Mouse (Mus musculus) kidney, postnatal 0 days (tissue): ENCODE results near the gene Usp2. TPM values are rescaled to one million over a fixed set of nuclear protein-coding genes. Genes with fewer than 3 reads are reported as not detected.

Experiments
- ATAC-seq: fragments of 200-750 bp; cut with Nextera tagmentation; replicated peaks from 2 replicates; pipeline ENCODE4 v1.8.0; 2017; ENCODE audit warnings: low read depth, moderate number of reproducible peaks, moderate TSS enrichment, moderate library complexity; ENCODE audit not compliant: low FRiP score
- DNase-seq: peaks from one replicate; pipeline ENCODE4 v3.0.0-alpha.2; 2016; ENCODE audit warnings: low spot score
- H3K27ac ChIP-seq: fragments of 300-500 bp; sonication (generic); 2 replicates; pipeline ENCODE4 v1.5.1; 2014; ENCODE audit warnings: mild to moderate bottlenecking
- H3K27me3 ChIP-seq: fragments of 300-500 bp; sonication (generic); 2 replicates; pipeline ENCODE4 v1.6.1; 2014; ENCODE audit warnings: low read length, mixed read lengths; ENCODE audit not compliant: insufficient read depth
- H3K36me3 ChIP-seq: fragments of 300-500 bp; sonication (generic); 2 replicates; pipeline ENCODE4 v1.6.1; 2014; ENCODE audit warnings: low read length, mixed read lengths; ENCODE audit not compliant: insufficient read depth
- H3K4me1 ChIP-seq: fragments of 300-500 bp; sonication (generic); replicated peaks from 2 replicates; pipeline ENCODE4 v1.6.1; 2014; ENCODE audit warnings: antibody characterized with exemption, low read length, mixed read lengths; ENCODE audit not compliant: insufficient read depth
- H3K4me2 ChIP-seq: fragments of 300-500 bp; sonication (generic); 2 replicates; pipeline ENCODE4 v1.6.1; 2014; ENCODE audit warnings: mild to moderate bottlenecking, low read length, moderate library complexity, mixed read lengths
- H3K4me3 ChIP-seq: fragments of 300-500 bp; sonication (generic); replicated peaks from 2 replicates; pipeline ENCODE4 v1.5.1; 2014; ENCODE audit warnings: low read depth, low read length
- H3K9ac ChIP-seq: fragments of 300-500 bp; sonication (generic); 2 replicates; pipeline ENCODE4 v1.6.1; 2014; ENCODE audit warnings: low read depth, low read length
- H3K9me3 ChIP-seq: fragments of 300-500 bp; sonication (generic); replicated peaks from 2 replicates; pipeline ENCODE4 v1.6.1; 2016; ENCODE audit warnings: low read length, inconsistent platforms, mixed read lengths
- CTCF ChIP-seq: IDR thresholded peaks from 2 replicates; pipeline ENCODE4 v1.5.1; 2016; ENCODE audit warnings: antibody characterized with exemption, low read depth, mild to moderate bottlenecking, moderate library complexity
- WGBS: fragments of 180-500 bp; shearing (Covaris S2); extraction: QIAGEN DNeasy Blood & Tissue Kit; methylation state at CpG from one replicate; pipeline ENCODE4 v1.1.7; 2014; 5-methylcytosine and 5-hydroxymethylcytosine counted together
- polyA plus RNA-seq: library from polyadenylated mRNA; unstranded; fragments of >200 nt; fragmentation: Nextera tagmentation; extraction: Ambion mirVana; gene quantifications from 2 replicates; pipeline ENCODE4 v1.2.1, GENCODE M21; 2015

Gene Usp2
- polyA plus RNA-seq, 1 experiment from 2014 or later: 62.9 TPM

DNA sequence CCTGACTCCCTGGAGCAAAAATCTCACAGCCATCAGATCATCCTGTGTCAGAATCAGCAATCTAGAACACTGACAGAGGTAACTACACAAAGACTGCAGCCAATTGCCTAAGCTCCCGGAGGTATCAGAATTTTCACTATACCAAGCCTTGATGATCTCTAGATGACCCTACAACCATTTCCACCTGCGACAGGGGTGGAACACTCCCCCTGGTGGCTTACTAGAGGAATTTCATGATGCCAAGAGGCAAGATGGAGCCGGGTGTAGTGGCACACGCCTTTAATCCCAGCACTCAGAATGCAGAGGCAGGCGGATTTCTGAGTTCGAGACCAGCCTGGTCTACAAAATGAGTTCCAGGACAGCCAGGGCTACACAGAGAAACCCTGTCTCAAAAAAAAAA lies 57.5 kb downstream of the Usp2 start:
- WGBS: 76% methylated on average over 6 of the region's 6 CpGs
- DNase-seq: no peak
- peak; percentile 72 for TF ChIP-seq CTCF

DNA sequence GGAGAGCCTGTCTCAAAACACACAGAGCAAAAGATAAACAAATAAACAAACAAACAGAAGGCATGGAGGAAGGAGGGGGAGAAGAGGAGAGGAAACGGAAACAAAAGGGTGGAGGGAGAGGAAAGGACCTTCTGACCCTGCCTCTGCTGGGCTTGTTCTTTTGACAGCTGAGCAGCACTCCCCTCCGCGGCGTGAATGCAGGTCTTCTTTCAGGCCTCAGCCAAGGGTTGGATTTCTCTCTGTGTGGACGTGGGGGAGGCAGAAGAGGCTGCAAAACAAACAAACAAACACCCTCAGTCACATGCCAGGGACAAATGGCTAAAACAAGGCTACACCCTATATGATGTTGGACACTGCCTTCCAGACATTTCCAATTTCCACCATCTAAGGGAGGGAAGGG lies 58.2 kb downstream of the Usp2 start:
- ATAC-seq (no peak), DNase-seq (no peak)
- Histone ChIP-seq H3K27me3 (no peaks in the 10 kb centered on the region), H3K27ac (peak overlapping the region; percentile 65), H3K4me2 (no peak overlapping the region), H3K36me3 (no peaks in the 10 kb centered on the region), H3K9me3 (no peaks in the 10 kb centered on the region), H3K4me1 (peaks cover 27% of the 10 kb centered on the region; the same call in 1 of the 2 replicates), H3K4me3 (no peak overlapping the region), H3K9ac (no peak overlapping the region)
- no peak for TF ChIP-seq CTCF
- 12% methylated on average over 5 of the region's 5 CpGs for WGBS

More for the DNA sequence above, 57.5 kb downstream of the Usp2 start:
- Histone ChIP-seq H3K4me2 (no peak overlapping the region), H3K9ac (no peak overlapping the region), H3K27me3 (no peaks in the 10 kb centered on the region), H3K4me1 (peaks cover 21% of the 10 kb centered on the region; the same call in 1 of the 2 replicates), H3K4me3 (no peak overlapping the region), H3K36me3 (no peaks in the 10 kb centered on the region), H3K9me3 (no peaks in the 10 kb centered on the region), H3K27ac (no peak overlapping the region)
- no peak for ATAC-seq

DNA sequence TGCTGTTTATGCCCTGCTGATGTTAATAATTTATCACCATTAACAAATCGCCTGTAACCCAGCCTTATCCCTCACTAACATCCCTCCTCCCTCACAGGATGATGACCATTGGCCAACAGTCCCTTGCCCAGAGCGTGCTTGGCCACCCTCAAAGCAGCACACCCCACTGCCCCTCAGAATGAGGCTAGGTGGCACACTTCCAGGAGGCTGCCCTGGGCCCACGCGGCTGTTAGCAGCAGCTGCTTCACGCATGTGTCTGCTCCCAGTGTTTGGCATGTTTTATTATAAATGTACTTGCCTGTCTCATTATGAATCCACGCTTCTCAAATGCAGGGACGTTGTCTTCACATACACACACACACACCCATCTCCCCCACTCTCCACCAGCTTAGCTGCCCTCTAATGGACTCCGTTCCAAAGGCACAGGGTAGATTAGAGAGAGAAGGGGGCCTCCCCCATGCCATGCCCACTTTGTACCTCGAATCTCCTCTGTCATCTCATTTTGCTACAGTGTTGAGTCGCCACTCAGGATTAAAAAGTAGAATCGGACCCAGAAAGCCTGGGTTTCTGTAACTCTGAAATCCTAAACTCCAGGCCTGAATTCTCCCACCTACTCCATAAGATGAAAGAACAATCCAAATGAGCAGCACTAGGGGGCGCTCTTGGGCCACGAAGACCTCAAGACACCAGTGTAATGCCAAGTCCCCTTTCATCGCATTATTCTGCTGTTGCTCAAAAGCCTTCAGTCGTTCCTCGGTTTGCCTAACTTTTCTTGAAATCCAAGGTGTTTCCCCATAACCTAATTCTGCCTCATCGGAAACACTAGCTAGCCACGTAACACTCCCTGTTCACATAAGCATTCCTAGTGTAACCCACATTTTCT lies 59.0 kb downstream of the Usp2 start:
- H3K27me3 ChIP-seq: no peaks in the 10 kb centered on the region
- peak overlapping the region; percentile 37; the same call in 1 of the 2 replicates for H3K4me2 ChIP-seq
- H3K4me3 ChIP-seq: no peak overlapping the region
- peaks cover 34% of the 10 kb centered on the region for H3K4me1 ChIP-seq
- 17% methylated on average over 18 of the region's 18 CpGs for WGBS
- peak; percentile 91 for TF ChIP-seq CTCF
- no peaks in the 10 kb centered on the region for H3K9me3 ChIP-seq
- peak; percentile 67 for ATAC-seq
- no peak overlapping the region for H3K9ac ChIP-seq
- no peaks in the 10 kb centered on the region for H3K36me3 ChIP-seq
- peak; percentile 96 for DNase-seq
- peak overlapping the region; percentile 65 for H3K27ac ChIP-seq

DNA sequence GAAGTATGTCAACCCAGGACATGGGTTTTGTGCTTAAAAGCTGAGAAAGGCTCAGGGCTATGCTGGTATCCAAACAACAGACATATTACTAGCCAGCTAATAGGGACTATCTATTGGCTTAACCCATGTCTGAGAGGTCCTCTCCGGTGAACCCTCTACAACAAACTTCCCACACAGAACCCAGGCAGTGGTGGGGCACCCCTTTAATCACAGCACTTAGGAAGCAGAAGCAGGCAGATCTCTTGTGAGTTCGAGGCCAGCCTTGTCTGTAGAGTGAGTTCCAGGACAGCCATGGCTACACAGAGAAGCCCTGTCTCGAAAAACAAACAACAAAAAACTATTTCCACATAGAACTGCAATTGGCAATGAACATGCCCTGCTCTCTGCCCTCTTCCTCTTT lies 59.9 kb downstream of the Usp2 start:
- Histone ChIP-seq H3K4me1 (peaks cover 41% of the 10 kb centered on the region), H3K4me3 (no peak overlapping the region), H3K27me3 (no peaks in the 10 kb centered on the region), H3K4me2 (no peak overlapping the region), H3K9ac (no peak overlapping the region), H3K36me3 (no peaks in the 10 kb centered on the region), H3K9me3 (no peaks in the 10 kb centered on the region), H3K27ac (peak overlapping the region; percentile 60; the same call in 1 of the 2 replicates)
- 81% methylated on average over 3 of the region's 3 CpGs for WGBS
- ATAC-seq (no peak), DNase-seq (no peak)
- no peak for TF ChIP-seq CTCF

DNA sequence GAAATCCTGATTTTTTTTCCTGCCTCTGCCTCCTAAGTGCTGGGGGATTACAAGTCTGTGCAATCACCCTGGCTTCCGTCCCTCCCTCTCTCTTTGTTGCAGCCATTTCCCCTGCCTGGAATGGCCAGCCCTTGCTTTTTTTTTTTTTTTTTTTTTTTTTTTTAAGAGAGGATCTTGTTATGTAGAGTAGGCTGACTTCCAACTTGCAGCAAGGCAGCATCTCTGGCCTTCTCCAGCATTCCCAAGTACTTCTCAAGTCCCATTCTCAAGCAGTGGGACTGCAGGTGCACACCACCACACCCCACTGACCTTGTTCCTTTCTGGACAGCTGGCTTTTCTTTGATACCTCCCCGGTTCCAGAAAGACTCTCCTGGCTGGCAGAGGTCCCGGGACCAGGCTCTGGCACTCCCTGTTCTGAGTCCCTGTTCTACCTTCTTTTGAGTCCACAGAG lies 60.6 kb downstream of the Usp2 start:
- Histone ChIP-seq H3K9ac (no peak overlapping the region), H3K27me3 (no peaks in the 10 kb centered on the region), H3K4me2 (no peak overlapping the region), H3K27ac (peak overlapping the region; percentile 20; the same call in 1 of the 2 replicates), H3K9me3 (no peaks in the 10 kb centered on the region), H3K36me3 (no peaks in the 10 kb centered on the region), H3K4me1 (peaks cover 41% of the 10 kb centered on the region), H3K4me3 (no peak overlapping the region)
- ATAC-seq: no peak
- TF ChIP-seq CTCF: no peak
- 57% methylated on average over 3 of the region's 3 CpGs for WGBS
- DNase-seq: peak; percentile 41

DNA sequence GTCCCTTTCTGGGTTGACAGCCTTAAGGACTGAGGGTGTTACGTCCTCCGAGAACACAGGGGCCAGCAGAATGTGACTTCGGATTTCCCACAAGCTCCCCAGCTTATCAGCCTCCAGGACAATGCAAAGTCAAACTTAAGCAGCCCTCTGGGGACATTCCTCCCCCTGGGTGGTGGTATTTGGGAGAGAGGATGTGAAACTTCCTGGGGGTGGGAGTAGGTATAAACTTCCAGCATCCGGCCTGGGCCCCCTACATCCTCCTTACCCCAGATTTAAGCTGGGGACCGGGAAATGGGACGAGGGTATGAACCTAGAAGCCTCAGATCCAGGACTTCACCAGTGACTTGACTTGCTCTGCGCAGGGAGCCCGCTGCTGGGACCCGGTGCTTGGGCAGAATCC lies 62.8 kb downstream of the Usp2 start:
- WGBS: 9% methylated on average over 9 of the region's 9 CpGs
- Histone ChIP-seq H3K27ac (peak overlapping the region; percentile 96), H3K4me1 (peaks cover 55% of the 10 kb centered on the region), H3K4me2 (peak overlapping the region; percentile 77), H3K4me3 (peak overlapping the region; percentile 32), H3K27me3 (no peaks in the 10 kb centered on the region), H3K36me3 (no peaks in the 10 kb centered on the region), H3K9ac (peak overlapping the region; percentile 45), H3K9me3 (no peaks in the 10 kb centered on the region)
- ATAC-seq (no peak), DNase-seq (peak; percentile 56)
- no peak for TF ChIP-seq CTCF
